Mouse (Mus musculus) 416B (cell line): ENCODE results near the gene Luzp1.

Source experiments
- DNase-seq: peaks from one replicate; pipeline ENCODE4 v3.0.0; 2011; ENCODE audit warnings: low read depth

Gene Luzp1

DNA sequence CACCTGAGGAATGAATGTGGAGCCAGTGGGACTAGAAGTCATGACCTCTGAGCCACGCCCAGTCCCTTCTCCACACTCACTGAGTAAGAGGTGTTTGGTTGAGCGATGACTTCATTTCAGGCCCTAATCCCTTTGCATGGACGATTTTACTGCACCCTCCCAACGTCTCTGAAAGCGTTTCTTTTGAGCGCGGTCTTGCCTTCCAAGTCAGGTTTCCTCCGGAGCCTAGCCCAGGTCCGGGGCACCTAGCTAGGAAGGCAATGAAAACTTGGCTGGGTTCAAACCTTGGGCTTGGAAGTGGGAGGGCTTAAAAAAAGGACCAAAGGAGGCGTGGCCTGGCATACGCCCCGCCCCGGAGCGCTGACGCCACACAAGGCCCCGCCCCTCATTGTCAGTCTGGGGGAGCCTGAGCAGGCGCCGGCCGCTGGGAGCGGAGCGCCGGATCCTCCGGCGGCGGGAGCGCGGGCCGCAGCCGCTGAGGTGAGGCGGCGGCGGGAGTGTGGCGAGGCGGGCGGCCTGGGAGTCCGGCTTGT lies at the start of gene Luzp1:
TSS of gene Luzp1 (plus strand) at position 391 of the 533 bp plus-strand sequence.
- DNase-seq, result peak; percentile 81

DNA sequence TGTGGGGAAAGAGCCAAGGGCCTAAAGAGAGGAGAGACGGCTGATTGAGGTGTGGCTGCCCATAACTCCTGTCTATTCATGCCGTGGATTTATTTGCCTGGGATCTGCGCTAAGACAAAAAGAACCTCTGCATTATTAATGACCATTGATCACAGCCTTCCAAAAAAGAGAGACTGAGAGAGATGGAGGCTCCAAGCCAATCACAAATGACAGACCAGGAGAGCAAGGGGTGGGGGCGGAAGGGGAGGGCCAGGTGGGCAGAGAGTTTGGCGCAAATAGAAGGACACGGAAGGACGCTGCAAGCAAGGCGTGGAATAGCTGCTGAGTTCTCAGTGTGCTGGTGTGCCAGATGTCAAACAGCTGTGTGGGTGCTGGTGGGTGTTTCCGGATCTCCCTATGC lies 46.3 kb upstream of the Luzp1 start, which contains the start of gene Htr1d:
TSS of gene Htr1d (plus strand) at position 301 of the 400 bp plus-strand sequence.
- DNase-seq, result no peak

DNA sequence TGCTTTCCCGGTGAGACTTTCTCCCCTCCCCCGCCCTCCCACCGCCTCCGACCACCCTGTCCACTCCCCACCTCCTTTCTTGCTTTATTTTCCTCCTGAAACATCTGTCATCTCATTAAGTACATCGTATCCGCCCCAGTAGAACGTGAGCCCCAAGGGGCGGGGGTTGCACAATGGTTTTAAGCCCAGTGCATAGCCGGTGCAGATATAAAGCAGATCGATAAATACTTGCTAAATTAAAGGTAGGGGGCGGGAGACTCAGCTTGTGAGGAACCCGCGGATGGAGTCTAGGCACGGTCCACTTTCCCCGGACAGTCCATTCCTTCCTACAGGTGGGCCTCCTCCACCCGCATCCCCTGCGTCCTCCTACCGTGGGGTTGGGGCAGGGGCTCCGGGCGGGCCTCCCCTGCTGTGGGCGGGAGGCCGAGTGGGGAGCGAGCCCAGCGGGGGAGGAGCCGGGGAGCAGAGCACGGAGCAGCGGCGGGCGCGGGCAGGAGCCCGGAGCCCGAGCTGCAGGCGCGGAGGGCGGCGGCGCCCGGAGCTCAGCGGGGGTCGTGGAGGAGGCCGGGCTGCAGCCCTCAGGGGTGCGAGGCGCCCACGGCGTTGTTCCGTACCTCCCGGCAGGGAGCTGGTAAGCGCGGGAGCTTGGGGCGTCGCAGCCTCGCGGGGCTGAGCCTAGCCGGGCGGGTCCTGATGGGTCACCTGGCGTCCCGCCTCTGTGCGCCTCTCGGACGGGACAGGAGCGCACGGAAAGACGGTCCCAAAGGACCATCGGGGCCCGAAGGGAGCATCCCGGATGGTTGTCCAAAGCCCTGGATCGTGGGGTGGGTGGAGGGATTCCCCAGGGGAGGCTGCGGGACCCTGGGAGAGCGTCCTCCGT lies 45.2 kb upstream of the Luzp1 start:
- DNase-seq, result no peak

DNA sequence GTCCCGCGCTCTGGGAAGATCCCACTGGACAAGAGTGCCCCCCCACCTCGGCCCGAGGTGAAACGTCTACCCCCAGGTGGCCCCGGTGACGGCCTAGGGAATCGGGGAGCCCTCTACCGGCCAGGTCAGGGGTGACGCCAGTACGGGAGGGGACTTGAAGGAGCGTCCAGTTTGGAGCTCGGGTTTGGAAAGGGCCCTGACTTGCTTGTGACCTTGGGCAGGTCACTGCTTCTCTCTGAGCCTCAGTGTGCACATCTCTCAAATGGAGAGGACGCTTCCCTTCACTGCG lies 44.6 kb upstream of the Luzp1 start:
- no peak for DNase-seq

DNA sequence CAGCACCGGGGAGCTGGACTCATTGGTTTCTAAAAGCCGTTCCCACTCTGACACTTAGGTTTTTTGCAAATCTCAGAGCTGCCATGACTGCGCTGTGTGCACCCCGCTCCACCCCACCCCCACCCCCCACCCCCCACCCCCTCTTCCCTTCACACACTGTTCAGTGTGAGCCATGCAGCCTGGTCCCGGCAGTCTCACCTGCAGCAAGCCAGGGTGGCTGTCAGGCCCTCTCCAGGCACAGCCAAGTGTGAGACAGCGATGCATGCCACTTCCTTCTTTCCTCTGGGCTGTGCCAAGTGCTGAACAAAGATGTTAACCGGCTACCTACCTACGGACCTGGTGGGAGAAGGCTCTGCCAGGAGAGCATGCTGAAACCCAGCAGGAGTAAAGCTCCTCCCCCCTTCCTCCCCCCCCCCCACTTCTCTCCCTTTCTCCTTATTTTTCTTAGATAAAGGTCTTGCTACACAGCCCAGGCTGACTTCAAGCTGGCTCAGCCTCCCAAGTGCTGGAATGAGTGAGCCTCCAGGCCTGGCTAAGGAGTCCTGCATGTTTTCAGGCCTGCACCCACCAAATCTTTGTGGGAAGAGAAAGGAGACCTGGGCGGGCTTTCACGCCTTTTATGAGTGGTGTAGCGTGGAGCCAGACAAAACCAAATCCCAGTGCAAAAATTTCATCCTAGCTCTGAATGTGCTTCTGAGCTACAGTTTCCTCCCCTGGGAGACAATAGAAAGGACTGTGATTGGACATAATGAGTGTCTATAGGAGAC lies 38.8 kb upstream of the Luzp1 start:
- DNase-seq, result no peak

DNA sequence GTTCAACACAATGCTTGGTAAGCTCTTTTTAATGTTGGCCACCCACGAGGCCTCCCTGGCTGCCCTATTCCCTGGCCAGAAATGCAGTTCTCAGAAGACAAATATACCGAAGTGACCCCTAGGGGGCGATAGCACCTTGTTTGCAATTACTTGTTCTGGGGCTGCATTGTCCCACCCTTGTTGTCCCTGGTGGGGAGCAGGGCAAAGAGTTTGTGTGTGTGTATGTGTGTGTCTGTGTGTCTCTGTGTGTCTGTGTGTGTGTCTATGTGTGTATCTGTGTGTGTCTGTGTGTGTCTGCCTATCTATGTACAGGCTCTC lies 38.2 kb upstream of the Luzp1 start:
- peak; percentile 76 for DNase-seq

DNA sequence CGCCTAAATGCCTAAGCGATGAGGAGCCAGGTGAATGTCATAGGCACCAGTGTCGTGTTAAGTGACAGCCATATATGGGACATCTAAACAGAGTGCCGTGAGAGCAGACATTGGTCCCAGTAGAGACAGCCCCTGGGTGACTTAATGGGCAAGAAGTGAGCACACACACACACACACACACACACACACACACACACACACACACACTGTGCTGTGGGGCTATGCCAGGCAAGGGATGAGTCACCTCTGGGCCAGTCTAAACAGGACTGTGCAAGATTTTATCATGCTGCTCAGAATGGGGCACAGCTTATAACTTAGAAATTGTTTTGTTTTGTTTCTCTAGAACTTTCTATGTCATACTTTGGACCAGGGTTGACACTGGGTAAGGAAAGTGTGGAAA lies 35.5 kb upstream of the Luzp1 start:
- peak; percentile 95 for DNase-seq

DNA sequence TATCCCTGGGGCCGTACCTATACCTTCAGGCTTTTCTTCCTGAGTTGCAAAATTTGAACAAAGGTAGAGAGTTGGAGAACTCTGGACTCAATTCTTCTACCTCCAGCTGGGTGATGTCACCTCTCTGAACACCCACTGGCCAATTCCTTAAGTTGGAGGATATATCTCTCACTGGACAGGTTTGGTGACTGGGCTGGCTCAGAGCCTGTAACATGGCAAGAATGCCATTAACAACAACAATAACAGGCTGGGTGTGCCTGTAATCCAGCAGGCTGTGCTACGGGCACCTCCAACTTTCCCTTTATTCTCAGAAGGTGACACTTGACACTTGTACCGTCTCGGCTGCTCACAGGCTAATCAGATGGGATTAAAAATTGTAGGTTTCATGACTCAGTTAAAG lies 30.5 kb upstream of the Luzp1 start:
- no peak for DNase-seq

DNA sequence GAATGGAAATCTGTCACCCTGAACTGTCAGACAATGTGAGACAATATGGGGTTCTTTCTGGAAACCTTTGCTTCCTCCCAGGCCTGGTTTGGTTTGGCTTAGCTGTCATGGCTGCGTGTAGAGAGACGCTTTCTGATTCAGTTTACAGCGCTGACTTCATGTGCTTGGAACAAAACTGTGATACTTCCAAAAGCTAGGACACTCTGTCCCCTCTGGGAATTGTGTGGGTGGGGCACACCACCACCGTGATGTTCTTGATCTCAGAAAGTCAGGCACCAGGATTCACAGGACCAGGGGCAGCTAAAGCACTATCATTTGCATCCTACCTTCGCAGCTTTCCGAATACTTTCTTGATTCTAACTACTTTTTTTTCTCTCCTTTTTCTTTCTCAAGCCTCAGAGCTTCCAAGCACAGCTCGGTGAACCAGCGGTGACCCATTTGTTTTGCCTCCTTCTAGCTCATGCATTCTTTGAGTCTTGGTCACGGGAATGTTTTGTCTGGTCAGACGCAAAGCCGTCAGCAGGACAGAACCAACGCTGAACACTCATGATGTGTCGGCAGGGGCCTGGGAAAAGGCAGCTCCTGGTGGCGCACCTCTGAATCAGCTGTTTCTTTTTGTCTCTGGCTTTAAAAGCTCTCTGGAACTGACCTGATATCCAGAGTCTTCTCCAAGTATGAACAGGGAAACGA lies 28.1 kb upstream of the Luzp1 start:
- DNase-seq, result no peak

DNA sequence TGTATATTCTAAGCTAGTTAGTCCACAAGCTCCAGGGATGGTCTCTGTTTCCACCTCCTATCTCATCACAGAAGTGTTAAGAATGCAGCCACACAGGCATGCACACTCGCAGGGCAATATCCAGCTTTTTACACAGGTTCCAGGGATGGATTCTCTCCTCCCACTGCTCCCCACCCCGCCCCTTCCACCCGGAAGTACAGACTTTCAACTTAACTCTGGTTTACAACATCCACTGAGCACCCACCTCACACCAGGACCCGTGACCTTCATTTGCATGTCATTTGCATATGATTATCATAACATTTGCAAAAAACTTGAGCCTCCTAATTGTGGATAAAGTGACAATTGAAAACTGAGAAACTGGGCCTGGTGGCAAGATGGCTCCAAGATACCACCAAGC lies 25.0 kb upstream of the Luzp1 start:
- DNase-seq, result no peak

DNA sequence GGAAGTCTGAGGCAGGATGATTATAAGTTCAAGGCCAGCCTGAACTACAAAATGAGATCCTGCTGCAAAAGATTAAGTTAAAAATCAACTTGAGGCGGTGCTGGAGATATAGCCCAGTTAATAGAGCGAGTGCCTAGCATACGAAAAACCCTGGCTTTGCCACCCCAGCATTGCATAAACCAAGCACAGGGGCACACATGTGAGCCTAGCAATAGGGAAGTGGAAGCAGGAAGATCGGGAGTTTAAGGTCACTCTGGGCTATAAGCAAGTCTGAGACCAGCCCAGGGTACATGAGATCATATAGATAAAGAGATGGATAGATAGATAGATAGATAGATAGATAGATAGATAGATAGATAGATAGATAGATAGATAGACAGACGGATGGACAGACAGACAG lies 19.8 kb upstream of the Luzp1 start:
- DNase-seq, result no peak

DNA sequence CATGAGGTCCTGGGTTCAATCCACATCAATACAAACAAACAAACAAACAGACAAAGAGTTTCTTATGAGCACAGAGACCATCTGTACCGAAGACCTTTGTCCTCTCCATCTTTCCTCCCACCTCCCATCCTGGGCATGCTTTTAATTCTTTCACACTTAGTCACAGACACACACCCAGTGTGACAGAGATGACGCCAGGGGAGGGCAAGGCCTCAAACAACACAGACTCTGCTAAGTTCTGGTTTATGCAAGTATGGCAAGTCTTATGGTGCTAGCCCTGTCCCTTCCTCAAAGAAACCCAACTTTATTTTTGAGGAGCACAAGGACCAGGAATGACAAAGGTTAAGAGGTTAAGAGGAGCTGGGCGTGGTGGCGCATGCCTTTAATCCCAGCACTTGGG lies 19.3 kb upstream of the Luzp1 start:
- DNase-seq, result no peak

DNA sequence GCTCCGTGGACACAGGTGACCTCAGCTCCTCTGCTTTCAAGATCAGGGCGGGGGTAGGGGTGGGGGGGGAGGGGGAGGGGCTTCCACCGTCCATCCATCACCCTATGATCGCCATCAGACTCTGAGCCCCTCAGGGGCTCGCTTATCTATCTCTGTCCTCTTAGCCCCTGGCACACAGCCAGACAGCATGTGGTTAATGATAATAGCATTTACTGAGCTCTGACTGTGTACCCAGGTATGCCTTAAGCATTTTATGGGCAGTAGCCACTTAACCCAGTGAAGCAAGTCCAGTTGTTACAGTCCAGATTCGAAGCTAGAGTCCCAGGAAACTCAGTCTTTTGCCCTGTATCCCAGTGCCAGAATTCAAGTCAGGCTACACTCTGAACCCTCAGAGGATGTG lies 18.0 kb upstream of the Luzp1 start:
- peak; percentile 36 for DNase-seq

DNA sequence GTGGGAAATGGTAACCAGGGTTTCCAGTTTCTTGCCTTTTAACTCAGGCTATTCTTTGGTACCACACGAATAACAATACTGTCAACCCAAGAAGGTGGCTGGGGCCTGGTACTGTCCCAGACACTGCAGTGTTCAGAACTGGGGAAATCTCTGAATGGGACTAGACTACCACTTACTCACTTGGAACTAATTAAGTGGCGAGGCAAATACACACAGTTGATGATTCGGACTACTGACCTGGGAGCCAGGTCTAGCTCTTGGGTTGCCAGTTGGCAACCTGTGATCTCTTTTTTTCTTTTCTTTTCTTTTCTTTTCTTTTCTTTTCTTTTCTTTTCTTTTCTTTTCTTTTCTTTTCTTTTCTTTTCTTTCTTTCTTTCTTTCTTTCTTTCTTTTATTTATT lies 17.3 kb upstream of the Luzp1 start:
- DNase-seq, result no peak

DNA sequence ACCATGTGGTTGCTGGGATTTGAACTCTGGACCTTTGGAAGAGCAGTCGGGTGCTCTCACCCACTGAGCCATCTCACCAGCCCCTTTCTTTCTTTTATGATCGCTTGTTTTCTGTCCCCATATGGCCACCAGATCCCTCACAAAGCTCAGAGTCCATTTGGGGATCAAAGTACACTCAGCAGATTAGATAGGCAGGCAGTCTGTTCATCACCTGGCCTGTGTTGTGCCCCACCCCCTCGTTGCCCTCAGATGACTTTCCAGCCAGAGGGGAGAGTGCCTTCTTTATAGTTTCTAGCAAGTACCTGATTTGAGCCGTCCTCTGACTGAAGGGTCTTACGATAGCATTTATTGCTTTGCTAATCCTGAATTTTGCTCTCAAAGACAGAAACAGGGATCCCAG lies 16.8 kb upstream of the Luzp1 start:
- DNase-seq, result no peak

DNA sequence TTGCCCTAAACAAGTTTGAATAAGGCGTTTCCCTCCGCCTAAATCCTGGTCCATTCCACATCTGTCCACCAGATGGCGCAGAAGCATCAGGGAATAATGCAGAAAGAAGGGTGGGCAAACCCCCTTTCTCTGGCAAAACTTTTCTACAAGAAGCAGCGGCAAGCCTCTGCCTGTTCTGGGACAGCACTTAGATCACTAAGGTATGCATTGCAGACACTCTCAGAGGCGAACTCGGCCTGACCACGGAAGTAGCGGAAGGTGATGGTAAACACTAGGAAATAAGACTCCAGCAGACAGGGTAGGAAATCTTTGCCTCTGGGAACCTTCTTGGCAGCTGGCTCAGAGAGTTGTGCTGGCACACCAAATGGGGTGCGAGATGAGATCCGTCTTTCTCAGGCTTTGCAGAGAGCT lies 14.7 kb upstream of the Luzp1 start:
- peak; percentile 71 for DNase-seq

DNA sequence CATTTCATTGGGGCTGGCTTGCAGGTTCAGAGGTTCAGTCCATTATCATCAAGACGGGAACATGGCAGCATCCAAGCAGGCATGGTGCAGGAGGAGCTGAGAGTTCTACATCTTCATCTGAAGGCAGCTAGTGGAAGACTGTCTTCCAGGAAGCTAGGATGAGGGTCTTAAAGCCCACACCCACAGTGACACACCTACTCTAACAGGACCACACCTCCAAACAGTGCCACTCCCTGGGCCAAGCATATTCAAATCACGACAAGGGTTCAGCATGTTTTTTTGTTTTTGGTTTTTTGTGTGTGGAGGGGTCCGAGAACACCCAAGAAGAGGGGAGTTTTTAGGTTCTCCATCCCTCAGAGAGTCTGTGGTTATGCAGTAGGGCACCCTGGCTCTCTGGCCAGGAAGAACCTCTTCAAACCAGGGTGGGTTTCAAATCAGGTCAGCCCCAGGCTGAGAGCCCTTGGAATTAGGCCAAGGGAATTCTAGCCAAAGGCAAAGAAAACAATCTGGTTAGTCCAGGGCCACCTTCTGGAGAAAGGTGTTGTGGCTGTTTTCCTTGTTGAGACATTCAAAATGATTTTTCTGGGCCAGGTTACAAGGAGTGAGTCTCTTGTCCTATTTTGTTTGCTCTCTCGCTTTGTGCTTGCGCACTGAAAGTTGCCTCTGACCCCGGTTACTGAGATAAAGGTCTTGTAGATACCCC lies 12.9 kb upstream of the Luzp1 start:
- no peak for DNase-seq

DNA sequence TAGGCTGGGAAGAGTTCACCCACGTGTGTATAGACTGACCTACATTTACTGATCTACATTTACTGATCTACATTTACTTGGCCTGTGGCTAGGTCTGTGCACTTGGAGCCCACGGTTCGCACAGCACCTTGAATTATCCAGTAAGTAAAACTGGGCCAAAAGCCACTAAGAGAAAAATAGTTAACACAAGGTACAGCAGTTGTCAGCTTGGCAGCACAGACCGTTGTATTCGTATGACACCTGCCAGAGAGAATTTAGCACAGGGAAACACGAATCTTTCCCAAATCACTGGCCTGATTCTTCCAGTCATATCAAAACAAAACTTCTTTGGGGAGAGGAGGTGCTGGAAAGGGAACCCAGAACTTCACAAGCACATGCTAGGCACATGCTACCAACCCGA lies 11.3 kb upstream of the Luzp1 start:
- DNase-seq, result no peak

DNA sequence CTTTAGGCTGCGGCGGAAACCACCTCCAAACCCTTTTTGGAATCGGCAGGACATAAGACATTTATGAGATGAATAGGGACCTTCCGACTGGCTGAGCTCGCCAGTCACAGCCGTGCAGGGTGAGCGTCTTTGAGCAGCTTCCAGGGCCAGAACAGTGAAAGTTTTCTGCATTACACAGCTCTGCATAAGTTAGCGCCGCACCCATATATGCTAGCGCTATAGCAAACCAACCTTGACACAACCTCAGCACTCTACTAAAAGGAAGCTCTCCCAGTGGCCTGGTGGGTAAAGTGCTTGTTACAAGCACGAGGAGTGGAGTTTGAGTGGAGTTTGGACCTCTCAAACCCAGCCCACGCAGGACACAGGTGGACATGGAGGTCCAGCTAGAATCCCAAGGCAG lies 10.4 kb upstream of the Luzp1 start:
- no peak for DNase-seq

DNA sequence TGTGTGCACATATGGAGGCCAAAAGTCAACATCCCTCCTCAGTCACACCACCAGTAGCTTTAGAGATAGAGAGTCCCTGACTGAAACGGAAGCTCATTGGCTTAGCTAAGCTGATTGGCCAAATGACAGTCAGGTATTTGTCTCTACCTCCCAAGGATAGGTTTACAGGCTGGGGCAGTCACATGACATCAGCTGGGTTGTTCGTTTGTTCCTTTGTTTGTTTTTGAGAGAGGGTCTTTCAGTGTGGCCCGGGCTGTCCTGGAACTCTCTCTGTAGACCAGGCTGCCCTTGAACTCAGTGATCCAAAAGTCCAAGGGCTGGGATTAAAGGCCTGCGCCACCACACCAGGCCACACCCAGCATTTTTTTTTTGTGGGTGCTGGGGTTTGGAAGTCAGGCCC lies 8.4 kb upstream of the Luzp1 start:
- no peak for DNase-seq

DNA sequence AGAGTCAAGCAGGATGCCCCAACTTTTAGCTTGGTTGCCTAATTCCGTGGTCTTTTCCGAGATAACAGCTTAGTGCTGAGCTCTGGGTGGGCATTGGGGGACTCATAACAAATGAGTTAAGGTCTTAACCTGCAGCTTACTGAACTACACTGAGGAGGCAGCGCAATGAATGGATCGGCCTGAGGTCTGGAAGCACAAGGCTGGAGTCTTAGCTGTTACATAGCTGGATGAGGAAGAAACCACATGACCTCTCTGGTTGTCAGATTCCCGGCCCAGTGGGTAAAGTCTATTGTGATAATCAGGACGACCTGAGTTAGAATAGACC lies 7.8 kb upstream of the Luzp1 start:
- DNase-seq, result no peak

DNA sequence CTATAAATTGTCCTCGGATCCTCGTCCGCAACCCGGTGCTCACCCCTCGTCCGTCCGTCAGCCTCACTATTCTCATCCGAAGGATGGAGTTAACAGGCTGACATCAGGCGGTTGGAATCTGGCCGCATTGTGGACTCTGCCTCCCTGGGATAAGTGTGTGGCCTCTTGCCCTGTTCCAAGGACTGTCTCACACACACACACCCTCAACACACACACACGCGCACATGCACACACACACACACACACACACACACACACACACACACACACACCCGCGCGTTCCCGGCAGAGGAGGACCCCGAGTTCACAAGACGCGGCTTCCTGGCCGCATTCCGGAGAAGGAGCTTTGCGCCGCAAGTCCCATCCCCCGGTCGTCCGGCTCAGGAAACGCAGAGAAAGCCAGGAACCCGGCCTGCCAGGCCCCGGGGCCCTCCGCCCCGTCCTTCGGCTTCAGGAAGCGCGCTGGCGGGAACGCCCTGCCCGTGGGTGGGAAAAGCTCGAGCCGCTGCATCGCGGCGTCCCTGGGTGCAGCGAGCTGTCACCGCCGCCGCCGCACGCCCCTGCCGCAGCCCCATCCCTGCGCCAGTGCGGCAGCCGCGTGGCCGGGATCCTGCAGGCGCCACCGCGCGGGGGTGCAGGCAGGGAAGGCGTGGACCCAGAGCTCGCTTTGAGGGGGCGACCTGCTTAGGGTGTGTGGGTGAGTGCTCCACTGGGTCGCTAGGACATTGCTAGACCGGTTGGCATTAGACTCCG lies 7.3 kb upstream of the Luzp1 start, which contains the start of gene 6030445D17Rik:
TSS of gene 6030445D17Rik (plus strand) at position 165 of the 753 bp plus-strand sequence.
- peak; percentile 48 for DNase-seq
